Comparison of ENCODE assay signal across 33 mouse cellular contexts in genomic region chr17:26846411-26846810, GRCm38 (mm10). TPM values are rescaled to one million over a fixed set of nuclear protein-coding genes. Genes with fewer than 3 reads are reported as not detected.
DNase-seq lines count a peak whose midpoint lies in the region; ATAC-seq lines count a peak whose summit lies in the region.
"Had no signal": no experiment of that assay in that cellular context is flagged by ENCODE, and none has a peak within 500 bp of the region (broad histone marks: within the 10 kb centered on the region; RNA-seq: fewer than 3 reads in every experiment).

No protein-coding gene starts in this region.

- peaks cover 47% of the 10 kb centered on the region for H3K27me3 ChIP-seq in heart, embryonic 11.5 days (ENCODE audit: control insufficient read depth, insufficient read depth, low read length)
- H3K27me3 ChIP-seq in midbrain, embryonic 11.5 days (ENCODE audit: control insufficient read depth, insufficient read depth, low read length) = peaks cover 90% of the 10 kb centered on the region
- H3K27me3 ChIP-seq in midbrain, embryonic 13.5 days = peaks cover 92% of the 10 kb centered on the region
- H3K27me3 ChIP-seq in heart, embryonic 16.5 days (ENCODE audit: control insufficient read depth, insufficient read depth, low read length) = peaks cover 25% of the 10 kb centered on the region

- no peaks in the 10 kb centered on the region for H3K9me3 ChIP-seq in heart, embryonic 11.5 days (replicated peaks; ENCODE audit: control insufficient read depth, low read length)
- H3K9me3 ChIP-seq in midbrain, embryonic 11.5 days (ENCODE audit: control insufficient read depth, low read length) = no peaks in the 10 kb centered on the region
- no peaks in the 10 kb centered on the region for H3K9me3 ChIP-seq in midbrain, embryonic 13.5 days
- H3K9me3 ChIP-seq in heart, embryonic 16.5 days (replicated peaks; ENCODE audit: control insufficient read depth, low read length) = no peaks in the 10 kb centered on the region
- H3K9me3 ChIP-seq: embryonic facial prominence, embryonic 15.5 days; midbrain, embryonic 12.5 days had no signal

- no peaks in the 10 kb centered on the region for H3K36me3 ChIP-seq in heart, embryonic 11.5 days (ENCODE audit: control insufficient read depth, insufficient read depth, low read length)
- H3K36me3 ChIP-seq in midbrain, embryonic 11.5 days (ENCODE audit: control insufficient read depth, insufficient read depth, low read length) = no peaks in the 10 kb centered on the region
- no peaks in the 10 kb centered on the region for H3K36me3 ChIP-seq in midbrain, embryonic 13.5 days
- H3K36me3 ChIP-seq in heart, embryonic 16.5 days (ENCODE audit: control insufficient read depth, insufficient read depth) = no peaks in the 10 kb centered on the region
- H3K36me3 ChIP-seq: embryonic facial prominence, embryonic 15.5 days; midbrain, embryonic 12.5 days had no signal

- no peak overlapping the region for H3K27ac ChIP-seq in heart, embryonic 11.5 days (ENCODE audit: low read depth, low read length)
- no peak overlapping the region for H3K27ac ChIP-seq in midbrain, embryonic 11.5 days (ENCODE audit: low read depth, low read length)
- H3K27ac ChIP-seq in midbrain, embryonic 13.5 days = no peak overlapping the region
- no peak overlapping the region for H3K27ac ChIP-seq in heart, embryonic 16.5 days (ENCODE audit: low read length)
- H3K27ac ChIP-seq: embryonic facial prominence, embryonic 15.5 days; hindbrain, postnatal 0 days; layer of hippocampus, adult 2 months; midbrain, embryonic 12.5 days had no signal

- H3K9ac ChIP-seq in heart, embryonic 11.5 days (ENCODE audit: low read depth, low read length) = peak overlapping the region; percentile 64; the same call in 1 of the 2 replicates
- H3K9ac ChIP-seq in midbrain, embryonic 11.5 days (ENCODE audit: low read length) = no peak overlapping the region
- no peak overlapping the region for H3K9ac ChIP-seq in midbrain, embryonic 13.5 days (replicated peaks)
- H3K9ac ChIP-seq in heart, embryonic 16.5 days (ENCODE audit: low read length) = no peak overlapping the region
- H3K9ac ChIP-seq: embryonic facial prominence, embryonic 15.5 days; midbrain, embryonic 12.5 days had no signal

- peaks cover 7% of the 10 kb centered on the region; the same call in 1 of the 2 replicates for H3K4me1 ChIP-seq in heart, embryonic 11.5 days (ENCODE audit: control insufficient read depth, insufficient read depth, low read length)
- peaks cover 9% of the 10 kb centered on the region for H3K4me1 ChIP-seq in midbrain, embryonic 11.5 days (ENCODE audit: control insufficient read depth, insufficient read depth, low read length)
- H3K4me1 ChIP-seq in midbrain, embryonic 13.5 days (replicated peaks) = peaks cover 14% of the 10 kb centered on the region
- H3K4me1 ChIP-seq in heart, embryonic 16.5 days (ENCODE audit: control insufficient read depth, insufficient read depth, low read length) = no peaks in the 10 kb centered on the region; the same call in 1 of the 2 replicates

- no peak for ATAC-seq in heart, embryonic 11.5 days (replicated peaks; ENCODE audit: insufficient number of reproducible peaks, low FRiP score, low TSS enrichment)
- ATAC-seq in midbrain, embryonic 11.5 days (ENCODE audit: low FRiP score) = no peak
- ATAC-seq in midbrain, embryonic 13.5 days = no peak
- no peak for ATAC-seq in heart, embryonic 16.5 days (replicated peaks; ENCODE audit: extremely low read depth, insufficient read depth, low FRiP score)
- ATAC-seq: CD4-positive, CD25-positive, alpha-beta regulatory T cell, adult 4 months; hindbrain, postnatal 0 days; intestine, embryonic 16.5 days; Patski had no signal

- 14% methylated on average over 8 of the region's 8 CpGs for WGBS in heart, embryonic 11.5 days (ENCODE audit: insufficient replicate concordance)
- 4% methylated on average over 8 of the region's 8 CpGs for WGBS in midbrain, embryonic 11.5 days
- 7% methylated on average over 8 of the region's 8 CpGs for WGBS in midbrain, embryonic 13.5 days
- 15% methylated on average over 8 of the region's 8 CpGs for WGBS in heart, embryonic 16.5 days

- peak overlapping the region; percentile 52 for H3K4me2 ChIP-seq in heart, embryonic 11.5 days
- H3K4me2 ChIP-seq in midbrain, embryonic 11.5 days = no peak overlapping the region
- no peak overlapping the region for H3K4me2 ChIP-seq in midbrain, embryonic 13.5 days (replicated peaks)
- H3K4me2 ChIP-seq in heart, embryonic 16.5 days (ENCODE audit: low read depth, low read length) = peak overlapping the region; percentile 52
- H3K4me2 ChIP-seq: embryonic facial prominence, embryonic 15.5 days; midbrain, embryonic 12.5 days had no signal

- DNase-seq in embryo, embryonic 11 days = peak; percentile 44
- no peak for DNase-seq in embryo, embryonic 10 days (ENCODE audit: low spot score)
- no peak for DNase-seq in heart, adult 18-20 months
- peak; percentile 92 for DNase-seq in midbrain, embryonic 11.5 days (ENCODE audit: low spot score, missing footprints)
- DNase-seq in adrenal gland, postnatal 4 days (ENCODE audit: low spot score in 2 of 2) = no peak
- DNase-seq: adrenal gland, postnatal 36 days; cerebellum, adult 11 months; cerebellum, adult 9-11 months; gastrocnemius, postnatal 25 days; kidney, postnatal 25 days; lung, adult 18-20 months; lung, postnatal 10 days; right cerebral cortex, postnatal 25 days; spleen, adult 18-20 months; thymus, postnatal 14 days had no signal

- H3K4me3 ChIP-seq in heart, embryonic 11.5 days (ENCODE audit: low read depth, low read length) = no peak overlapping the region
- H3K4me3 ChIP-seq in midbrain, embryonic 11.5 days (ENCODE audit: low read depth, low read length) = no peak overlapping the region
- H3K4me3 ChIP-seq in midbrain, embryonic 13.5 days (replicated peaks) = no peak overlapping the region
- H3K4me3 ChIP-seq in heart, embryonic 16.5 days (ENCODE audit: low read length) = peak overlapping the region; percentile 22
- H3K4me3 ChIP-seq: embryonic facial prominence, embryonic 15.5 days; layer of hippocampus, adult 2 months; midbrain, embryonic 12.5 days had no signal

RNA-seq across cellular contexts. Expression of gene Nkx2-5, which starts 1.6 kb away (rescaled TPM):
- 157 and 159 TPM in 2 replicates for polyA plus RNA-seq in heart, embryonic 11.5 days (2014; fragmentation: Nextera tagmentation; extraction: Ambion mirVana)
- total RNA-seq in heart, adult 18-20 months (2021) = 10 to 100 TPM; 75.6 to 79.8 TPM
- not detected in 2 replicates for polyA plus RNA-seq in midbrain, embryonic 11.5 days (2014; fragmentation: Nextera tagmentation; extraction: Ambion mirVana)
- polyA plus RNA-seq in midbrain, embryonic 13.5 days (2015; fragmentation: Nextera tagmentation; extraction: Ambion mirVana) = not detected in 2 replicates
- 123 and 132 TPM in 2 replicates for polyA plus RNA-seq in heart, embryonic 16.5 days (2015; fragmentation: Nextera tagmentation; extraction: Ambion mirVana)
- total RNA-seq in adrenal gland, postnatal 4 days (2021) = not detected
- total RNA-seq: adrenal gland, adult 18-20 months; adrenal gland, postnatal 36 days; common myeloid progenitor, adult 5-6 weeks; gastrocnemius, postnatal 25 days; hematopoietic stem cell, adult 5-6 weeks; hindbrain, postnatal 0 days; layer of hippocampus, adult 2 months; layer of hippocampus, postnatal 25 days; liver, adult 2 months had no signal
- polyA plus RNA-seq: CD4-positive, CD25-positive, alpha-beta regulatory T cell, adult 4 months; hindbrain, postnatal 0 days; kidney, embryonic 14.5 days; limb, embryonic 11.5 days; liver, adult 2 months; midbrain, embryonic 12.5 days; neural tube, embryonic 11.5 days; Patski had no signal

Comparison
In these comparisons a context has a peak if more than half of its experiments do, and no peak if none do; other contexts are left out.
1. DNase-seq: peak in embryo, embryonic 11 days (single experiment) and midbrain, embryonic 11.5 days (single experiment); none in embryo, embryonic 10 days (single experiment), heart, adult 18-20 months (0 of 2) and adrenal gland, postnatal 4 days (0 of 2).
2. H3K4me2 ChIP-seq: peak in heart, embryonic 11.5 days (single experiment) and heart, embryonic 16.5 days (single experiment); none in midbrain, embryonic 11.5 days (single experiment) and midbrain, embryonic 13.5 days (single experiment).
3. RNA of gene Nkx2-5, which starts 1.6 kb away (polyA plus RNA-seq): 157 to 159 TPM in heart, embryonic 11.5 days and 123 to 132 TPM in heart, embryonic 16.5 days; not detected in midbrain, embryonic 13.5 days and not detected in midbrain, embryonic 11.5 days; every median in the first group is over 100 times any median in the second.